Mouse (Mus musculus): ENCODE data around the gene Cct6b. TPM values are rescaled to one million over a fixed set of nuclear protein-coding genes. Genes with fewer than 3 reads are reported as not detected.
"Not testable (repeated sequence)": the region's sequence is repeated elsewhere in the genome, so short reads cannot be mapped to it uniquely, and the experiment has no call there.

The Cct6b gene
- total RNA-seq, 2 experiments from 2014 or later = 0.08 to 0.30 TPM

DNA sequence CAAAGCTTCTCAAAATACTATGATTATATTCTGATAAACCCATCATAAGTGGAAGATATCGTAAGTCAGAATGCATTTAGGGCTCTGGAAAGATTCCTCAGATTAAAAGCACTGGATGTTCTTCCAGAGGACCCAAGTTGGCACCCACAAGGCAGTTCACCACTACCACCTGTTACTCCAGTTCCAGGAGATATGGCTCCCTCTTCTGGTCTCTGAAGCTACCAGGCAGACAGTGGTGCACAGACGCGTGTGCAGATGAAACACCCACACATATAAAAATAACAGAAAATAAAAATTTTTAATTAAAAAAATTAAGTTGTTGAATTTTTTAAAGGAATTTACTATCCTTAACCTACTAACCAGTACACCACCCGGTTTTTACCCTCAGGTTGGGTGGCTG lies 55.2 kb downstream of the Cct6b start:
- ATAC-seq (replicated peaks; ENCODE audit: poor library complexity) = no peak

- no peak for ATAC-seq (replicated peaks; ENCODE audit: poor library complexity)
These were observed 59.0 kb downstream of the Cct6b start for GRCm38 (mm10) chr11:82705082-82705481.

DNA sequence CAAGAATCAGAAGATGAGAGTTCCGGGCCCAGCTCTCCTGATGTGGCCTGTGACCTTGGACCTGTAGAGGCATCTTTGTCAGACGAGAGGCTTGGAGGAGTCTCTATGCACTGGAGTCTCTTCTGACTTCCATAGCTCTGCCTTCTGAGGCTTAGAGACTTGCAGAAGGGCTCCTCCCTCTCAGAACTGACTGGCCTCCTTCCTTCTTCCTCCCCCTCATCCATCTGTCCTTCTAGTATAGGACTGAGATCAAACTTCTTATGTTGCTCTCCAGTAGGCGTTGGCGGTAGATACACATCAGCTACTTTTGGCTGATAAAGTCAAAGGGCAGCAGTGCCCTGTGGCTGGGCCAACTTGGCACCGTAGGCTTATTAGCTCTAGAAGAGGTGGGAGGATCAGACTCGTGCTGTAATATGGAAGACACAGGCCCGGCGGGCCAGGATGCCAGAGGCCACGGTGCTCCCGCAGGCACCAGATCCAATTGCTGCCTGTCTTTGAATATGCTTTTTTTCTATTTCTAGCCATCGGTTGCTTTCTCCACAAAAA lies 64.2 kb downstream of the Cct6b start:
- no peak for ATAC-seq (replicated peaks; ENCODE audit: poor library complexity)

GRCm38 (mm10) chr11:82695930-82696329 lies 68.2 kb downstream of the Cct6b start:
- no peak for ATAC-seq (replicated peaks; ENCODE audit: poor library complexity)

DNA sequence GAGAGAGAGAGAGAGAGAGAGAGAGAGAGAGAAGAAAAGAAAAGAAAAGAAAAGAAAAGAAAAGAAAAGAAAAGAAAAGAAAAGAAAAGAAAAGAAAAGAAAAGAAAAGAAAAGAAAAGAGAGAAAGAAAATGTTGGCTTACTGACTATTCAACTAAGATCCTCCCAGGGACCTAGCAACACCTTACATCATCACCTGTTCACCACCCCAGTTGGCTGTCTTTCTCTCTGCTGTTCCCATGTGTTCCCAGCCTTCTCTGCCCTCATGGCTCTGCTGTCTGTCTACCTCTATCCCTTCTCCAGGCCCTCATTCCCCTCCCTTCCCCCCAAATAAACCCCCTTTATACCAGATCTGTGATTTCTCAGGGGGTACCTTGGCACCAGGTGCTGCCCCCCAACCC lies 69.2 kb downstream of the Cct6b start:
- ATAC-seq (replicated peaks; ENCODE audit: poor library complexity) = not testable (repeated sequence)

- no peak for ATAC-seq (replicated peaks; ENCODE audit: poor library complexity)
These were observed 71.5 kb downstream of the Cct6b start for GRCm38 (mm10) chr11:82692668-82693067.

DNA sequence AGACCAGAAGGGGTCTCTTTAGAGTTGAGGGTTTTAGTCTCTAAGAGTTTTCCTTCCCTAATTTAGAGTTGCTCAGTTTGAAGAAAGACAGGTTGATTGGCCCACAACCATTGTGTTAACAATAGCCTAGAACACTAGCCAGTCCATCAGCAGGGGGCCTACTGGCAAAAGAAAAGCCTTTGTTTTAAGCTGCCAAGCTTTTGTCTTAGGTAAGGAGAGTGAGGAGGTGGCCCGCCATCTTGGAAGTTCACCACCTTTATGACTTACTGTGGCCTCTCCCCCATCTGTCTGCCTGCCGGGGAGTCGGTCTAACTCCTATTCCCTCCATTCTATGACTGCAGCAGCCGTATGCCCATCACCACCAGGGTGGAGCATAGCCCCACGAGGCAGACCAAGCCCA lies 73.6 kb downstream of the Cct6b start:
- no peak for ATAC-seq (replicated peaks; ENCODE audit: poor library complexity)

DNA sequence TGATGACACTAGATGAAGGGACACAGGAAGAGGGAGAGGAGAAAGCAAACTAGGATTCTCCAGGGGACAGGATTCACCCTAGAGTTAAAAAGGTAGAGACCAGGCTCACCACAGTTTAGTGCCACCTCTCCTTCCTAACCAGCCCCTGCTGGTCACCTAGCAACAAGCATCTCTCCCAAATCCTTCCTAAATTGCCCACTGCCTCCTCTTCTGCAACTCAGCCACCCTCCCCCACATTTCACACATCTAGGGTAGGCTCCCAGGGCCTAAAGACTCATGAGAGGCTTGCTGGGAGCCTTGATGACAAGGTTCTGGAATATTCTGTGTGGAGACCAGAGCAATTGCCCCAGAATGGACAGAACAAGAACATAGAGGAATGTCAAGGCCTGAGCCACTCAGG lies 76.5 kb downstream of the Cct6b start:
- no peak for ATAC-seq (replicated peaks; ENCODE audit: poor library complexity)

GRCm38 (mm10) chr11:82684676-82685075 lies 79.4 kb downstream of the Cct6b start:
- no peak for ATAC-seq (replicated peaks; ENCODE audit: poor library complexity)

DNA sequence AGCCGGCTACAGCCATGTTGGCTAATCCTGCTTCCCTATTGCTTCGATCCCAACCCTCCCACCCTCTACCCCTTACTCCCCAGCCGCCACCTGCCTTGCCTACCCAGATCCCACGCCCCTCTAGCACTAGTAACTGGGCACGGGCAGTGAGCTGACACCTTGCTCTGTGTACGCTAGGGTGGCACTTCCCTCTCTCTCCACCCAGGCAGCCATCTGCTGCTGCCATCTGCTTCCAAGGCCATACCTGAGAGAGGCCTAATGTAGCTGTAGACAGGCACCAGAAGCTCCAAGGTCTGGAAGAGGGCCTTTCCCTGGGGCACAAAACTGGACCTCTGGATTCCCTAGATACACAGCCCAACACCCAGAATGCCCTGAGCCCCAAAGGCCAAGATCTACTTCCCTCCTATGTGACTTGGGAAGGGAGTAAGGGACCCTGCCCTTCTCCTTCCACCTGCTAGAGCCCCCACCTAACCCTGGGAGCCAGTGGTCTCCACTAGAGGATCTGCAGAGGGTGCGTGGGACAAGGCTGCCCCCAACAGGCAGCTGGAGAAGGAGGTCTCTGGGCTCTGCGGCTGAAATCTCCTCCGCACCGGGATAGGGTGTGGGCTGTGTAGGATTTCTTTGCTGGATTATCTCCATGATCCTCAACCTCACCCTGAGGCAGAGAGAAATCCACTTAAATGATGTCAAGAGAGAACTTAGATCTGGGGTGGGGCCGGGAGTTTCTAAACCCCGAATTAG lies 80.2 kb downstream of the Cct6b start:
- no peak for ATAC-seq (replicated peaks; ENCODE audit: poor library complexity)

GRCm38 (mm10) chr11:82678561-82678960 lies 85.6 kb downstream of the Cct6b start:
- ATAC-seq (replicated peaks; ENCODE audit: poor library complexity) = no peak

Other genes starting within 250 kb of the Cct6b start
- 20.1 and 20.8 TPM in 2 replicates for gene Zfp830, start within 50 bp of the Cct6b start, total RNA-seq (2015)
- 46.3 and 54.1 TPM in 2 replicates for gene Zfp830, start within 50 bp of the Cct6b start, total RNA-seq (2017)
- gene Lig3, start 16.8 kb upstream of the Cct6b start, total RNA-seq (2015) = 31.3 and 39.5 TPM in 2 replicates
- gene Lig3, start 16.8 kb upstream of the Cct6b start, total RNA-seq (2017) = 37.6 and 67.4 TPM in 2 replicates
- 26.3 and 27.5 TPM in 2 replicates for gene Rffl, start 106.9 kb upstream of the Cct6b start, total RNA-seq (2015)
- gene Rffl, start 106.9 kb upstream of the Cct6b start, total RNA-seq (2017) = 18.3 and 18.9 TPM in 2 replicates
- 14.7 and 15.6 TPM in 2 replicates for gene Rad51d, start 126.3 kb upstream of the Cct6b start, total RNA-seq (2015)
- 9.8 and 10.6 TPM in 2 replicates for gene Rad51d, start 126.3 kb upstream of the Cct6b start, total RNA-seq (2017)
- gene Fndc8, start 127.8 kb upstream of the Cct6b start, total RNA-seq (2015) = not detected in 2 replicates
- not detected in 2 replicates for gene Fndc8, start 127.8 kb upstream of the Cct6b start, total RNA-seq (2017)
- 21.1 and 27.4 TPM in 2 replicates for gene Nle1, start 144.1 kb upstream of the Cct6b start, total RNA-seq (2015)
- gene Nle1, start 144.1 kb upstream of the Cct6b start, total RNA-seq (2017) = 20.3 and 27.2 TPM in 2 replicates
- 0.05 and 0.07 TPM in 2 replicates for gene Unc45b, start 146.2 kb upstream of the Cct6b start, total RNA-seq (2015)
- gene Unc45b, start 146.2 kb upstream of the Cct6b start, total RNA-seq (2017) = not detected in 2 replicates
- gene Slfn5, start 187.0 kb upstream of the Cct6b start, total RNA-seq (2015) = 1.4 and 1.5 TPM in 2 replicates
- gene Slfn5, start 187.0 kb upstream of the Cct6b start, total RNA-seq (2017) = 1.7 and 2.8 TPM in 2 replicates
- gene Slfn9, start 227.5 kb upstream of the Cct6b start, total RNA-seq (2015) = 33.4 and 33.6 TPM in 2 replicates
- gene Slfn9, start 227.5 kb upstream of the Cct6b start, total RNA-seq (2017) = 33.1 and 41.3 TPM in 2 replicates

Measured in megakaryocyte progenitor cell, adult 5-6 weeks (primary cell).